Mouse (Mus musculus) frontal cortex, adult (tissue): ENCODE measurements around the gene Gm9844.
"Not testable (repeated sequence)": the region's sequence is repeated elsewhere in the genome, so short reads cannot be mapped to it uniquely, and the experiment has no call there.

Experiments
- ATAC-seq: cut with Nextera tagmentation; 2 replicates; pipeline ENCODE4 v1.9.2; 2017; ENCODE audit warnings: mild to moderate bottlenecking, moderate library complexity, mixed read lengths; ENCODE audit not compliant: low TSS enrichment

Gene Gm9844

GRCm38 (mm10) chr7:24869532-24870165, 7.6 kb downstream of the Gm9844 start, which contains the start of the genes Lypd4 and Dmrtc2:
Lypd4 (minus strand) TSS chr7:24869941.
Dmrtc2 (plus strand) TSS chr7:24870057.
- ATAC-seq: no peak

GRCm38 (mm10) chr7:24877588-24877987, 15.6 kb downstream of the Gm9844 start:
- ATAC-seq: no peak

GRCm38 (mm10) chr7:24879620-24880019, 17.6 kb downstream of the Gm9844 start:
- ATAC-seq: no peak

DNA sequence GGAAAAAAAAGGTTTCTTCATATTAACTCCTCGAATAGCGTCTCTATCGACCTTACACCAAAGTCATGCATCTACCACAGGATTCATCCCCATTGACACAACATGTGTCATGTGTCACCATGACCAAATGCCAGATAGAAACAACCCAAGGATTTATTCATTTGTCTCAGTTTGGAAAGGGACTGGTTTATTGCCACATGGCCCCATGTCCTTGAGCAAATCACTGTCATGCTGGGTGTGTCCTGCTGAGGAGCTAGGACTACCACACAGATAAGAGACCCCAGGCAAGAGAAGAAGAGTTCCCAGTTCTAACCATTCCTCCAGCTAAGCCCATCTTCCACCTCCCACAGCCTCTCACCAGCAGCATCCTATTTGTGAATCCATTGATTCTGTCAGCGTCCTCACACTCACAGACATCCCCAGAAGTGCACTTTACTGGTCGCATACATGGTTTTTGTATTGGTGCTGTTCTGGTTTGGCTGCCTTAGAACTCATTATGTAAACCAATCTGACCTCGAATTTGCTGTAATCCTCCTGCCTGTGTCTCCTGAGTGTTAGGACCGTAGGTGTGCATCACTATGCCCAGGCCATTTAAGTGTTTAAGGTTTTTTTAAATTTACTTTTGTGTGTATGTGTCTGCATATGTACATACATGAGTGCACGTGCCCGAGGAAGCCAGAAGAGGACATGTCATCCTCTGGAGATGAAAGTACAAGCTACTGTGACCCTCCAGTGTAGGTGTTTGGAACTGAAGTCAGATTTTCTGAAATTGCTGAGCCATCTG, 20.6 kb downstream of the Gm9844 start:
- ATAC-seq: no peak

GRCm38 (mm10) chr7:24883896-24884692, 22.1 kb downstream of the Gm9844 start, which contains the start of gene Rps19:
Rps19 (plus strand) TSS chr7:24884371.
- ATAC-seq: peak; percentile 92

GRCm38 (mm10) chr7:24884693-24885291, 22.8 kb downstream of the Gm9844 start:
- ATAC-seq: peak; percentile 0; the same call in 1 of the 2 replicates

DNA sequence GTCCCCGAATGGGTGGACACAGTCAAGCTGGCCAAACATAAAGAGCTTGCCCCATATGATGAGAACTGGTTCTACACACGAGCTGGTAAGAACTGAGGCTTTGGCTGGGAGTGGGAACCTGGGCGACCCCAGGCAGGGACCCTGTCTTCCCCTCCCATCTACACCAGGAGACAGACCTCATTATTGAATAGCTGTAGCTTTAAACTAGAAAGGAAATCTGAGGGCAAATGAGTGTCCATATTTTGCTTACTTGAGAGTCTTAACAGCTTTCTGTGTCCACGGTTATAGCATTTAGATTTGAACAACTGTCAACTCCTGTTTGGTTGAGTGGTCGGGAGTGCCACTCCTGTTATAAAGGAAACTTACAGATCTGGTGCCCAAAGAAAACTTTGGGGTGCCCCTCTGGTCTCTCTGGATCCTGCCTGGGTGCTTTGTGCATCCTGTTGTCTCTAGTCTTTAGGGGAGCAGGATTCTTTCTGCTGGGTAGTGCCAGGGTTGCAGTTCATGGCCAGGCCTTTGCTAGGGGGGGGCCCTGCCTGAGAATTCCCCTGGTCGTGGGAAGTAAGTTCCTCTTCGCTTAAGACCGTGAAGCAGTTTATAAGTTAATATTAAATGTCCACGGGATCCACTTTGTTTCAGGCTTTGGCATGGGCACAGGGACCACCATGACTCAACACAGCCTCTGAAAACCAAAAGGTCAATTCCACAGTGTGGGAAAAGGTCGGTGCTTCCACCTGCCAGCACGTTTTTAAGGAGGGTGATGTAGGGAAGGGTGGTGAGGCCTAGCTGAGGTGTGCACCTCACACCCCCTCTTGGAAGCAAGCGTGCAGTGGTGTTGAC, 23.7 kb downstream of the Gm9844 start:
- ATAC-seq: no peak

DNA sequence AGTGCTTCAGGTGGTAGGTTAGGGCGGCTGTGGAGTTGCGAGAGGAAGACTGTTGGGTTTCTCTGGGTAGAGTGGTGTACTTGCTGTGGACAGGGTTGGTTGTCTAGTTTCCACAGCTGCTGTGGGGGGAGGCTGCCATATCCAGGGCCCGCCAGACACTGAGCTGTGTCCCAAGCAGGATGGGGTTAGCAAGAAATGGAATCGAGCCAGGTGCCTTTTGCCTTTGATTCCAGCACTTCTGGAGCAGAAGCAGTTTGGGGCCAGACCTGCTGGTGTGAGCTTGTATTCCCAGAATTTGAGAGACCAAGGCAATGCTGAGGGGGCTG, 24.3 kb downstream of the Gm9844 start:
- no peak for ATAC-seq

GRCm38 (mm10) chr7:24887096-24887495, 25.1 kb downstream of the Gm9844 start:
- ATAC-seq: no peak

DNA sequence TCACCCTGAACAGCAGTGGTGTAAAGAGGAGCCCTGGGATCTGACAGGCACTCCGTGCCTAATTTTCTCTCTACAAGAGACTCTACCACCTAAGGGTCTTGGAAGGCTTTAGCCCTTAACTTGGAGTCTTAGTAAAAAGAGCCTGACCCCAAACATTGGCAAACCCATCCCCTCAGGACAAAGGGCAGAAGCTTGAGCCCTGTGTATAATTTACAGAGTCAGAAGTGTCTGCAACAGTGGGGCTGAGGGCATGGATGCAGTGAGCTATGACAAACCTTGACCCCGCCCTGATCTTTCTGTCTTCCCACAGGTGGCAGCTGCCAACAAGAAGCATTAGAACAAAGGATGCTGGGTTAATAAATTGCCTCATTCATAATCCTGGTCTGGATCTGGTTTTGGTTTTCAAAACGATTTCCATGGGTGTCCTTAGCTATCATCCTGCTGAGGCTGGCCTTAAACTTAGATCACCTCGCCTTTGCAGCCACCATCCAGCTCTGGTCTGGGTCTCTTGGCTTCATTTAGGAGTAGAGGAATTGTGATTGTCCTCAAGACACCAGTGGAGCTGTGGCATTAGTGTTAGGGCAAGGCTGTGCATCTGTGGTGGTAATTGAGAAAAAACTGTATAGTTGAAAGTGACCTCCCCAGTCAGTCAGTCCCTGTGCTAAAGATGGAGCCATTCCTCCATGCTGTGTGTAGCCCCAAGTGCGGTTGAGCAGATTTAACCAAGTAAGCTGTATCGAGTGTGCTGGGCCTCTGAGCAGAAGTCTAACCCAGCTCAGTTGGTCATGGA, 27.6 kb downstream of the Gm9844 start:
- ATAC-seq: no peak

GRCm38 (mm10) chr7:24890281-24891216, 28.5 kb downstream of the Gm9844 start:
- peak; percentile 86 for ATAC-seq

GRCm38 (mm10) chr7:24891241-24892124, 29.5 kb downstream of the Gm9844 start:
- ATAC-seq: no peak

GRCm38 (mm10) chr7:24892125-24892583, 30.1 kb downstream of the Gm9844 start:
- no peak for ATAC-seq

DNA sequence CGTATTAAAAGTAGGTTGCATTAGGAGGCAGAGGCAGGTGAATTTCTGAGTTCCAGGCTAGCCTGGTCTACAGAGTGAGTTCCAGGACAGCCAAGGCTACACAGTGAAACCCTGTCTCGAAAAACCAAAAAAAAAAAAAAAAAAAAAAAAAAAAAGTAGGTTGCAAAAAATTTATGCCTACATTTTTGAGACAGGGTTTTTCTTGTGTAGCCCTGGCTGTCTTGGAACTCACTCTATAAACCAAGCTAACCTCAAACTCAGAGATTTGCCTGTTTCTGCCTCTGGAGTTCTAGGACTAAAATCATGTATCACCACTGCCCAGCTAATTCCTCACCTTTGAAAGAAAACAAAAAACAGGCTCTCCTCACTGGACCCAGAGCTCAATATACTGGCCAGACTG, 33.7 kb downstream of the Gm9844 start:
- not testable (repeated sequence) for ATAC-seq

DNA sequence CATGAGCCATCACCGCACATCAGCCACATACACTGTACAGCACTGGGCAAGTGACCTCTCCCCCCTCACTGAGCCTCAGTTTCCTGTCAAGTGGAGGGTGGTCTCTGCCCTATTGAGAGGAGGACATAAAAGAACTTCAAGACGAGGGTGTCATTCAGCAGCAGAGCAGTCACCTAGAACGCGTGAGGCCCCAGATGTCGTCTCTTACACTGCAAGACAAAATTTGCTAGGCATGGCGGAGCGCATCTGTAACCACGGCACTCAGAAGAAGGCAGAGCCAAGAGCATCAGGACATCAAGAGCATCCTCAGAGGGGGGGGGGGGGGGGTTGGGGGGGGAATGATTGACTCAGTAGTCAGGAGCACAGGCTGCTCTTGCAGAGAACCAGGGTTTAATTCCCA, 34.3 kb downstream of the Gm9844 start:
- no peak for ATAC-seq

DNA sequence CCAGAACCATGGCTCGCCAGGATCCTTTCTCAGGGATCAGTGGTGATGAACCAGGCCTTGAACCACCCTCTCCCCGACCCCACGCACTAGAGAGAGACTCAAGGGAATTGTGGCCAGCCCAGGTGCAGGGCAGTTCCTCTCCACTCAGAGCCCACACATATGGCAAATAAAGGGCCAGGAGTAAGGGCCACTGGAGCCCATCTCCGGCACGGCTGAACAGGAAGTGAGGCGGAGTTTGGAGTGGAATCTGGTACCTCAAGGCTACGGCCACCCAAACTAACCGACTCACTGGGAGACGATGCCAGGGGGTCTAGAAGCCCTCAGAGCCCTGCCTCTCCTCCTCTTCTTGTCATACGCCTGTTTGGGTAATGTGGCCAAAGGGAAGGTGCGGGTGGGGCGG, 35.2 kb downstream of the Gm9844 start, which contains the start of gene Cd79a:
Cd79a (plus strand) TSS at position 158 of the 400 bp plus-strand sequence.
- no peak for ATAC-seq

GRCm38 (mm10) chr7:24897959-24898358, 35.9 kb downstream of the Gm9844 start:
- no peak for ATAC-seq

DNA sequence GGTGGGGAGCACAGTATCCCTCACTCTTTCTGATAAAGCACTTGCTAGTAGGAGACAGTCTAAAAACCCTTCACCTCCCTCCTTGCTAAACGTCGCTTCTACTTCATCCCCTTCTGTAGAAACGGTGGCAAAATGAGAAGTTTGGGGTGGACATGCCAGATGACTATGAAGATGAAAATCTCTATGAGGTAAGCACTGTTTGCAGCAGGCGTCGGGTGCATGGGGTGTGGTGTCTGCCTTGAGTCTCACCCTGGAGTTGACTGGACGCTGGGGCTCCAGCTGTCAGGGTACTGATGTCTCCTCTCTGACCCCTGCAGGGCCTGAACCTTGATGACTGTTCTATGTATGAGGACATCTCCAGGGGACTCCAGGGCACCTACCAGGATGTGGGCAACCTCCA, 39.1 kb downstream of the Gm9844 start:
- no peak for ATAC-seq
